Comparison of ENCODE assay signal across 9 mouse cellular contexts in the genomic region with DNA sequence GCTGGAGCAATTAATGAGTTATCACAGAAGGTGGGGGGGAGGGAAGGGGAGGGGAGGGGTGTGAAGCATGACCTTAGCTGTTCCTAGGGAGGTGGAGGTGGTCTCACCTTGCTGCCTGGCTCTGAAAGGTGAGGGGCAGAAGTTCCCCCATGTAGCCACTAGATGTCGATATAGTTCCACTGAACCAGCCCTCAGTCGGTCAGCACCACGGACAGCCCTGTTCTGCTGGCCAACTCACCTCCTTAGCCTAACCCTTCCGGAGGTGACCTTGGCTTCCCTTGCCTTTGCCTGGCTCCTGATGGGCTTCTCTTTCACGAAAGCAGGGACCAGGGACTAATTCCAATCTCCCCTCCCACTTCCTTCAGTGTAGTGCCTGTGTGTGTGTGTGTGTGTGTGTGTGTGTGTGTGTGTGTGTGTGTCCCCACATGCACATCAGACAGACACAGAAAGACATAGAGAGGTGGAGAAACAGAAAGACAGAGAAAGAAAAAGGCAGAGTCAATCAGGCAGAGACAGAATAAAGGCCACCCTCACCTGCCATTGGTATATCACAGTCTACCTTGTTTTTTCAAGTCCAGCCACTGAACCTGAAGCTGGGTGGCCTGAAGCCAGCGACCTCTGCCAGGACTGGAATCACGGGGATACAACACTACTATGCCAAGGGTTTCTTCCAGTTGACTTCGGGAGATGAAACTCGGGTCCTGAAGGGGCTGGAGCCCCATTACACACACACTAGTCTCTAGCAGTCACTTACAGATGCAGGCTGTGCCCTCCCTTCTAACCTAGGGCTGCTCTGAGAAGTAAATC.
DNase-seq lines count a peak whose midpoint lies in the region; ATAC-seq and TF ChIP-seq lines count a peak whose summit lies in the region.
"Had no signal": no experiment of that assay in that cellular context is flagged by ENCODE, and none has a peak within 500 bp of the region (broad histone marks: within the 10 kb centered on the region; RNA-seq: fewer than 3 reads in every experiment).

No protein-coding gene starts in this region.

- H3K27me3 ChIP-seq in spleen, adult 2 months (ENCODE audit: control insufficient read depth, insufficient read depth, low read length), result no peaks in the 10 kb centered on the region
- H3K27me3 ChIP-seq in forebrain, embryonic 11.5 days (ENCODE audit: control insufficient read depth, insufficient read depth, low read length), result no peaks in the 10 kb centered on the region
- peaks cover 23% of the 10 kb centered on the region for H3K27me3 ChIP-seq in hindbrain, embryonic 13.5 days
- H3K27me3 ChIP-seq in limb, embryonic 12.5 days, result 0 out of 2 replicates have a peak, but pooled peaks cover 3% of the 10 kb centered on the region
- H3K27me3 ChIP-seq in midbrain, postnatal 0 days (ENCODE audit: insufficient read depth, low read length), result no peaks in the 10 kb centered on the region
- H3K27me3 ChIP-seq: embryonic facial prominence, embryonic 13.5 days had no signal

- no peak overlapping the region for H3K9ac ChIP-seq in forebrain, embryonic 11.5 days (ENCODE audit: low read length)
- no peak overlapping the region for H3K9ac ChIP-seq in hindbrain, embryonic 13.5 days
- no peak overlapping the region for H3K9ac ChIP-seq in limb, embryonic 12.5 days (replicated peaks)
- H3K9ac ChIP-seq in midbrain, postnatal 0 days (replicated peaks; ENCODE audit: low read length, poor library complexity, severe bottlenecking), result no peak overlapping the region
- H3K9ac ChIP-seq: embryonic facial prominence, embryonic 13.5 days had no signal

- WGBS in spleen, adult 2 months, result 32% methylated on average over 9 of the region's 9 CpGs
- WGBS in forebrain, embryonic 11.5 days, result 37% methylated on average over 9 of the region's 9 CpGs
- 39% methylated on average over 9 of the region's 9 CpGs for WGBS in hindbrain, embryonic 13.5 days
- 36% methylated on average over 9 of the region's 9 CpGs for WGBS in limb, embryonic 12.5 days
- 34% methylated on average over 9 of the region's 9 CpGs for WGBS in midbrain, postnatal 0 days

- H3K4me1 ChIP-seq in spleen, adult 2 months (ENCODE audit: control insufficient read depth, insufficient read depth, insufficient read length), result peaks cover 7% of the 10 kb centered on the region
- no peaks in the 10 kb centered on the region for H3K4me1 ChIP-seq in forebrain, embryonic 11.5 days (replicated peaks; ENCODE audit: control insufficient read depth, insufficient read depth, low read length)
- peaks cover 16% of the 10 kb centered on the region for H3K4me1 ChIP-seq in hindbrain, embryonic 13.5 days (replicated peaks)
- H3K4me1 ChIP-seq in limb, embryonic 12.5 days (replicated peaks), result no peaks in the 10 kb centered on the region
- peaks cover 2% of the 10 kb centered on the region; the same call in 1 of the 2 replicates for H3K4me1 ChIP-seq in midbrain, postnatal 0 days (ENCODE audit: insufficient read depth, low read length)
- H3K4me1 ChIP-seq: embryonic facial prominence, embryonic 13.5 days had no signal

- H3K9me3 ChIP-seq in forebrain, embryonic 11.5 days (ENCODE audit: control insufficient read depth, low read length), result no peaks in the 10 kb centered on the region
- no peaks in the 10 kb centered on the region for H3K9me3 ChIP-seq in hindbrain, embryonic 13.5 days
- H3K9me3 ChIP-seq in limb, embryonic 12.5 days, result no peaks in the 10 kb centered on the region
- H3K9me3 ChIP-seq in midbrain, postnatal 0 days (ENCODE audit: low read length), result no peaks in the 10 kb centered on the region
- H3K9me3 ChIP-seq: embryonic facial prominence, embryonic 13.5 days had no signal

- no peak overlapping the region for H3K27ac ChIP-seq in spleen, adult 2 months (ENCODE audit: insufficient read depth, low read length)
- H3K27ac ChIP-seq in forebrain, embryonic 11.5 days (ENCODE audit: low read depth, low read length), result no peak overlapping the region
- no peak overlapping the region for H3K27ac ChIP-seq in hindbrain, embryonic 13.5 days
- no peak overlapping the region for H3K27ac ChIP-seq in limb, embryonic 12.5 days
- no peak overlapping the region for H3K27ac ChIP-seq in midbrain, postnatal 0 days (ENCODE audit: low read depth, low read length)
- H3K27ac ChIP-seq: embryonic facial prominence, embryonic 13.5 days had no signal

- H3K4me3 ChIP-seq in spleen, adult 2 months (ENCODE audit: extremely low read depth, insufficient read depth, insufficient read length), result no peak overlapping the region
- no peak overlapping the region for H3K4me3 ChIP-seq in forebrain, embryonic 11.5 days (ENCODE audit: low read depth, low read length)
- no peak overlapping the region for H3K4me3 ChIP-seq in hindbrain, embryonic 13.5 days
- no peak overlapping the region for H3K4me3 ChIP-seq in limb, embryonic 12.5 days (replicated peaks)
- H3K4me3 ChIP-seq in midbrain, postnatal 0 days (ENCODE audit: low read depth, low read length), result no peak overlapping the region
- H3K4me3 ChIP-seq: embryonic facial prominence, embryonic 13.5 days had no signal

- 0 out of 2 replicates have a peak, but pooled peaks cover 4% of the 10 kb centered on the region for H3K36me3 ChIP-seq in spleen, adult 2 months (ENCODE audit: control insufficient read depth, insufficient read depth, low read length)
- no peaks in the 10 kb centered on the region for H3K36me3 ChIP-seq in forebrain, embryonic 11.5 days (ENCODE audit: control insufficient read depth, insufficient read depth, low read length)
- no peaks in the 10 kb centered on the region; the same call in 1 of the 2 replicates for H3K36me3 ChIP-seq in hindbrain, embryonic 13.5 days
- no peaks in the 10 kb centered on the region for H3K36me3 ChIP-seq in limb, embryonic 12.5 days
- H3K36me3 ChIP-seq in midbrain, postnatal 0 days (ENCODE audit: insufficient read depth, low read length), result no peaks in the 10 kb centered on the region
- H3K36me3 ChIP-seq: embryonic facial prominence, embryonic 13.5 days had no signal

- ATAC-seq in forebrain, embryonic 11.5 days (replicated peaks; ENCODE audit: low FRiP score), result peak; percentile 64
- ATAC-seq in hindbrain, embryonic 13.5 days (ENCODE audit: low FRiP score), result peak; percentile 54
- peak; percentile 52; the same call in 1 of the 2 replicates for ATAC-seq in limb, embryonic 12.5 days (ENCODE audit: insufficient number of reproducible peaks, insufficient read depth, low FRiP score, low TSS enrichment, low read depth)
- 0 out of 2 replicates have a peak, but pooled peaks have one; percentile 39 for ATAC-seq in midbrain, postnatal 0 days (ENCODE audit: low FRiP score)

- peak; percentile 97; the same call in 1 of the 2 replicates for TF ChIP-seq CTCF in spleen, adult 2 months (IDR thresholded peaks at IDR 0.05; ENCODE audit: extremely low read depth, insufficient read depth, insufficient read length, insufficient replicate concordance)
- peak; percentile 100 for TF ChIP-seq CTCF in brain, embryonic 14.5 days (IDR thresholded peaks at IDR 0.05; ENCODE audit: borderline replicate concordance, extremely low read depth, insufficient read depth, insufficient read length)
- TF ChIP-seq CTCF in midbrain, postnatal 0 days (IDR thresholded peaks at IDR 0.05), result peak; percentile 99

- H3K4me2 ChIP-seq in forebrain, embryonic 11.5 days (ENCODE audit: low read depth, low read length, severe bottlenecking), result no peak overlapping the region
- H3K4me2 ChIP-seq in hindbrain, embryonic 13.5 days, result no peak overlapping the region
- no peak overlapping the region for H3K4me2 ChIP-seq in limb, embryonic 12.5 days
- 0 out of 2 replicates have a peak overlapping the region, but pooled peaks have one; percentile 15 for H3K4me2 ChIP-seq in midbrain, postnatal 0 days (ENCODE audit: low read depth, low read length, poor library complexity, severe bottlenecking)
- H3K4me2 ChIP-seq: embryonic facial prominence, embryonic 13.5 days had no signal

- DNase-seq in spleen, adult 2 months (ENCODE audit: low read depth in 1 of 2, low spot score in 2 of 2), result peak in 1 of 2 experiments; percentile 49
- no peak for DNase-seq in spleen, postnatal 36 days (ENCODE audit: low spot score in 2 of 2)
- peak; percentile 71 for DNase-seq in brain, embryonic 14.5 days (ENCODE audit: low read depth)
- DNase-seq in forebrain, embryonic 11.5 days (ENCODE audit: low spot score), result peak; percentile 79
- DNase-seq in midbrain, postnatal 0 days (ENCODE audit: low spot score), result peak; percentile 64
- peak; percentile 80 for DNase-seq in testis, postnatal 10 days (ENCODE audit: low spot score)

- TF ChIP-seq POLR2A in spleen, adult 2 months (IDR thresholded peaks at IDR 0.05; ENCODE audit: low read depth, low read length), result no peak
- no peak for TF ChIP-seq POLR2A in brain, embryonic 14.5 days (IDR thresholded peaks at IDR 0.05; ENCODE audit: borderline replicate concordance, extremely low read depth, insufficient read depth, insufficient read length, poor library complexity, severe bottlenecking)

Comparison
In these comparisons a context has a peak if more than half of its experiments do, and no peak if none do; other contexts are left out.
1. DNase-seq: peak in brain, embryonic 14.5 days (single experiment), forebrain, embryonic 11.5 days (single experiment), midbrain, postnatal 0 days (single experiment) and testis, postnatal 10 days (single experiment); none in spleen, postnatal 36 days (0 of 2).
2. Peak in every context shown above with its lines, with median percentiles within 50 percentile points of each other: CTCF ChIP-seq and ATAC-seq.